Mouse (Mus musculus): Measurements from ENCODE around the gene Tns1.

The Tns1 gene

GRCm38 (mm10) chr1:74091611-74092224 lies 32.5 kb downstream of the Tns1 start:
- no peak for DNase-seq (ENCODE audit: low spot score in 2 of 2)

GRCm38 (mm10) chr1:74091138-74091537 lies 33.1 kb downstream of the Tns1 start:
- DNase-seq (ENCODE audit: low spot score in 2 of 2) = no peak

GRCm38 (mm10) chr1:74090329-74090728 lies 33.9 kb downstream of the Tns1 start:
- no peak for DNase-seq (ENCODE audit: low spot score in 2 of 2)

GRCm38 (mm10) chr1:74088569-74088968 lies 35.7 kb downstream of the Tns1 start:
- no peak for DNase-seq (ENCODE audit: low spot score in 2 of 2)

- DNase-seq (ENCODE audit: low spot score in 2 of 2) = no peak
Measured at GRCm38 (mm10) chr1:74085566-74085965, 38.7 kb downstream of the Tns1 start.

GRCm38 (mm10) chr1:74084752-74085151 lies 39.5 kb downstream of the Tns1 start:
- no peak for DNase-seq (ENCODE audit: low spot score in 2 of 2)

GRCm38 (mm10) chr1:74084065-74084705 lies 40.1 kb downstream of the Tns1 start:
- no peak for DNase-seq (ENCODE audit: low spot score in 2 of 2)

- no peak for DNase-seq (ENCODE audit: low spot score in 2 of 2)
Measured at GRCm38 (mm10) chr1:74082841-74083463, 41.3 kb downstream of the Tns1 start.

- DNase-seq (ENCODE audit: low spot score in 2 of 2) = no peak
Measured at GRCm38 (mm10) chr1:74081573-74081989, 42.7 kb downstream of the Tns1 start.

GRCm38 (mm10) chr1:74077353-74077752 lies 46.9 kb downstream of the Tns1 start:
- peak in 1 of 2 experiments; percentile 68 for DNase-seq (ENCODE audit: low spot score in 2 of 2)

- no peak for DNase-seq (ENCODE audit: low spot score in 2 of 2)
Measured at GRCm38 (mm10) chr1:74076230-74076629, 48.0 kb downstream of the Tns1 start.

GRCm38 (mm10) chr1:74074693-74075485 lies 49.4 kb downstream of the Tns1 start:
- no peak for DNase-seq (ENCODE audit: low spot score in 2 of 2)

GRCm38 (mm10) chr1:74073791-74074190 lies 50.5 kb downstream of the Tns1 start:
- DNase-seq (ENCODE audit: low spot score in 2 of 2) = no peak

- DNase-seq (ENCODE audit: low spot score in 2 of 2) = no peak
Measured at GRCm38 (mm10) chr1:74070745-74071144, 53.5 kb downstream of the Tns1 start.

- DNase-seq (ENCODE audit: low spot score in 2 of 2) = no peak
Measured at GRCm38 (mm10) chr1:74070001-74070551, 54.2 kb downstream of the Tns1 start.

GRCm38 (mm10) chr1:74069085-74069835 lies 55.0 kb downstream of the Tns1 start:
- no peak for DNase-seq (ENCODE audit: low spot score in 2 of 2)

- DNase-seq (ENCODE audit: low spot score in 2 of 2) = no peak
Measured at GRCm38 (mm10) chr1:74068366-74069084, 55.7 kb downstream of the Tns1 start.

- DNase-seq (ENCODE audit: low spot score in 2 of 2) = no peak
Measured at GRCm38 (mm10) chr1:74067866-74068265, 56.4 kb downstream of the Tns1 start.

- no peak for DNase-seq (ENCODE audit: low spot score in 2 of 2)
Measured at GRCm38 (mm10) chr1:74066576-74066975, 57.7 kb downstream of the Tns1 start.

GRCm38 (mm10) chr1:74066061-74066460 lies 58.2 kb downstream of the Tns1 start:
- DNase-seq (ENCODE audit: low spot score in 2 of 2) = no peak

GRCm38 (mm10) chr1:74060046-74060445 lies 64.2 kb downstream of the Tns1 start:
- DNase-seq (ENCODE audit: low spot score in 2 of 2) = no peak
